Comparison of ENCODE assay signal across 8 mouse cellular contexts in the genomic region with DNA sequence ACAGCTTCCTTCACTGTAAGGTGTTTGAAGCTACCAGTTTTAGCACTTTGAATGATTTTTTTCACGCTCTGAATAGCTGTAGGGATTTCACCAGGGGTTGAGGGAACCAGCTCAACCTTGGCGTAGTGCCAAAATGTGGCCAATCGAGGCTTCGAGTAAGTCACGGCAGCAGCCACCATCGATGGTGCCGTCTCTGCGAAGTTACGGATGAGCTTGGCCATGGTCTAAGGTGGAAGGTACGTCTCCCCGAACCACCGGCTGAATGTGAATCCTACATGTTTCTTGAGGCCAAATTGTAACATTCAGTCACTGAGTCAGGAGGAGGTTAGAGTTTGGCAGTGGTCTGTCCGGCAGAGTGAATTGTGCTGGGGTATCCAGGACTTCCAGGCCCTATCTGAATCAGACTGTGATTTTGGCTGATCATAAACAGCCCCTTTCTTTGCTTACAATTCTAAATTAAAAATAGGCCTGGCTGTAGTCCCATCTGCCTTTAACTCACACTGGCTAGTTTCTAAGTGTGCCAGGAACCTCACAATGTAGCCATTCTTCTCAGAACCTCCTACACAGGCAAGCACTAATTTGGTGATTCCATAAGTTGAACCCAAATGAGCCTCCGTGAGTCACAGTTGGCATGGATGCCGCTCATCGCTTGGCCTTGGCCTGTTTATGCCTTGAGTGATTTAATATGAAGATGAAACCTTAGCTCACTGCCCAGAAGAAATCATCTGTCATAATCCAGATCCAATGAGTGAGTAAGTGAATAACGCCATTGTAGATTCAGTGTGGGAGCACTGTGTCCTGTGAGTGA. TPM values are rescaled to one million over a fixed set of nuclear protein-coding genes. Genes with fewer than 3 reads are reported as not detected.
A peak's percentile ranks its signal among the peaks of the same experiment; 100 is the strongest.
DNase-seq lines count a peak whose midpoint lies in the region; ATAC-seq lines count a peak whose summit lies in the region.

No protein-coding gene starts in this region.

- peak; percentile 75 for DNase-seq in right cerebral cortex, adult 18-20 months
- DNase-seq in right cerebral cortex, postnatal 14 days = no peak
- DNase-seq in cerebellum, postnatal 10 days = peak; percentile 40 to 43
- peak; percentile 37 to 47 for DNase-seq in layer of hippocampus, postnatal 10 days (ENCODE audit: low spot score in 2 of 2)
- peak; percentile 57 to 76 for DNase-seq in right cerebral cortex, postnatal 36 days (ENCODE audit: low spot score in 2 of 2)
- DNase-seq in yolk sac, embryonic 10.5 days (ENCODE audit: low spot score) = no peak
- no peak for DNase-seq in thymus, postnatal 4 days

- no peak for ATAC-seq in monocyte, adult 5-6 weeks (replicated peaks; ENCODE audit: insufficient number of reproducible peaks, low FRiP score, low TSS enrichment, poor library complexity, severe bottlenecking)

RNA-seq across cellular contexts. Expression of gene Mob4, which starts 30.0 kb away (rescaled TPM):
- total RNA-seq in layer of hippocampus, postnatal 10 days (2021) = 10 to 100 TPM; 64.7 to 79.4 TPM
- total RNA-seq in monocyte, adult 5-6 weeks (2017) = 68.1 to 119 TPM (median 87.3 TPM) in 3 replicates

Comparison
In these comparisons a context has a peak if more than half of its experiments do, and no peak if none do; other contexts are left out.
1. DNase-seq: peak in right cerebral cortex, adult 18-20 months (single experiment), cerebellum, postnatal 10 days (2 of 2), layer of hippocampus, postnatal 10 days (2 of 2) and right cerebral cortex, postnatal 36 days (2 of 2); none in right cerebral cortex, postnatal 14 days (single experiment), yolk sac, embryonic 10.5 days (single experiment) and thymus, postnatal 4 days (single experiment).